Mouse (Mus musculus) ES-Bruce4 (cell line): ENCODE measurements around the gene Lrch1. TPM values are rescaled to one million over a fixed set of nuclear protein-coding genes. Genes with fewer than 3 reads are reported as not detected.

Source experiments
- H3K27ac ChIP-seq: 2 replicates; pipeline ENCODE4 v1.5.1; 2012; ENCODE audit warnings: low read length, inconsistent platforms; ENCODE audit not compliant: insufficient read depth
- H3K27me3 ChIP-seq: 2 replicates; pipeline ENCODE4 v1.6.1; 2012; ENCODE audit warnings: mild to moderate bottlenecking, low read length, inconsistent platforms; ENCODE audit not compliant: control insufficient read depth, poor library complexity, insufficient read depth, severe bottlenecking
- H3K36me3 ChIP-seq: 2 replicates; pipeline ENCODE4 v1.6.1; 2012; ENCODE audit warnings: inconsistent platforms, mild to moderate bottlenecking, low read length, moderate library complexity; ENCODE audit not compliant: control insufficient read depth, poor library complexity, insufficient read depth, severe bottlenecking
- H3K4me1 ChIP-seq: one replicate; pipeline ENCODE4 v1.8.1; 2011; ENCODE audit warnings: low read length; ENCODE audit not compliant: control insufficient read depth, insufficient read depth
- H3K4me3 ChIP-seq: 2 replicates; pipeline ENCODE4 v1.5.1; 2011; ENCODE audit warnings: low read depth, mild to moderate bottlenecking, low read length
- H3K9ac ChIP-seq: 2 replicates; pipeline ENCODE4 v1.6.1; 2012; ENCODE audit warnings: low read depth, mild to moderate bottlenecking, inconsistent platforms; ENCODE audit not compliant: poor library complexity, severe bottlenecking
- H3K9me3 ChIP-seq: replicated peaks from 2 replicates; pipeline ENCODE4 v1.6.1; 2012; ENCODE audit warnings: mild to moderate bottlenecking, low read length, inconsistent platforms; ENCODE audit not compliant: control insufficient read depth, poor library complexity, insufficient read depth, severe bottlenecking
- CTCF ChIP-seq: IDR thresholded peaks from one replicate; pipeline ENCODE4 v1.8.1; 2011; ENCODE audit warnings: low read depth, low read length
- EP300 ChIP-seq: IDR thresholded peaks from 2 replicates; pipeline ENCODE4 v1.6.1; 2011; ENCODE audit warnings: low read depth, low read length; ENCODE audit not compliant: insufficient read depth
- POLR2A ChIP-seq: IDR thresholded peaks from one replicate; pipeline ENCODE4 v1.8.1; 2011; ENCODE audit warnings: low read length; ENCODE audit not compliant: insufficient read depth
- polyA plus RNA-seq: library from polyadenylated mRNA; stranded (reverse); fragments of >200 nt; gene quantifications from 2 replicates; pipeline ENCODE4 v1.2.4, GENCODE M21; 2011; ENCODE audit warnings: low read depth; ENCODE audit not compliant: missing spikeins, insufficient read depth, insufficient read length

Gene Lrch1
- polyA plus RNA-seq, 1 experiment: 17.0 TPM

DNA sequence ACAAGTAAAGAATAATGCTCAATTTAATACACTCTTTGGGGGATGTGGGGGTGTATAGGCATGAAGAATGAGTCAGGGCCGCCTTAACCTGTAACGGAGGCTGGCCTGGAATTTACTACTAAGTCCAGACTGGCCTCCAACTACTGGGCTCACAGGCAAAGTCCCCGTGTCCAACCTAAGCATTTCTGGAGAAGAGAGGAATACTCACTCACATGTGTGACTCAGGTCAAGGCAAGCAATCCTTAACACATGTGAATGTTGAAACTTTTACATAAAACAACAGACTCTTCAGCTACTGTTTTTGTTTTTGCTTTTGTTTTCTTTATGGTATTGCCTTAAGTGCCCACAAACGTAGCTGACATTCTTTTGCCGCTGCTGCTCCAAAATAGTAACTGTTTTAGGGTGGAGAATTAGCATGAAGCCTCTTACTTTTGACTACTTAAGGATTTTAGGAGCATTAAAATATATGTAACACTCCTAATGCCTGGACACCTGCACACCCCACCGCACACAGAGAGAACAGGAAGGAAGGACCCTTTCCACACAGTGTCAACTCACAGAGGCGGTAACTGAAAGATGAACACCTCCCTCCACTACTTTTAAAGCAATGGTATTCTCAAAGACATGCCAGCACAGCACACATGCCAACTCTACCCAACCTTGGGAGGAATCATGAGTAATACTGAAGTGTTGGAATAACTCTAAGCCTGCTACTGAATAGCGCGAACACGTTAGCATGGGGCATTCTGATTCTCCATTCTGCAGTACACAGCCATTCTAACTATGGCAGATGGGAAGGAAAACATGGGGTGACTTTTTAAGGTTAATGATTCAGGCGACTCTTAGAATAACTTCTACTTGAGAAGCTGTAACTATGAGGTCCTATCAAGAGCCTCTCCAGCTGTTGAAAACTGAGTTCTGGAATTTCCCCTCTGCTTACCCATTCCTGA, 2.1 kb downstream of the Lrch1 start:
- H3K36me3 ChIP-seq: no peaks in the 10 kb centered on the region

DNA sequence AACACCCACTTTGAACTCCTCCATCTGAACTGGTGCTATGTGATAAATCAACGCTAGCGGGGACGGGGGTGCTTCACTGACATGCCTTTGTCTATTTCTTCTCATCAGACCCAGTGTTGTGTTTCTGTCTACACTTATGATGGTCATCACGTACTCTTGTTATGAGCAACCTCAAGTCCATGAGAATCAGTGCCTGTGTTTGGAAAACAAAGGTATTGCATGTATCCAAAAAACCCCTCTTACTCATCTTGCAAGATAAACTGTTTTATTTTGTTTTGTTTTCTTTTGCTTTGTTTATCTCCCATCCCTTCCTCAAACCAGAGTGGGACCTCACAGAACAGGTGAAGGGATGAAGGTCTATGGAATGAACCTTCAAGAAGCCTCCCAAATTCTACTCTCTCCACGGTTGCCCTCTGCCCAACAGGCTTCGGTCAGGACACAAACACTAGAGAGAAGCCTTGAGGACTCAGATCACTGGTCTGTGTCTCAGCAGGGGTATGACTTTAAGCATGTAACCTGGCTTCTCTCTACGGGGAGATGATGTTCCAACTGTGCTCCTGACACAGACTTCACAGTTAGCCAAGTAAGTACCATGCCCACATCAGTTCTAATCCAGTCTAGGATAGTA, 3.4 kb downstream of the Lrch1 start:
- no peaks in the 10 kb centered on the region for H3K9me3 ChIP-seq
- no peak overlapping the region for H3K4me3 ChIP-seq
- H3K27me3 ChIP-seq: no peaks in the 10 kb centered on the region
- no peaks in the 10 kb centered on the region for H3K36me3 ChIP-seq
- TF ChIP-seq CTCF (no peak), POLR2A (no peak), EP300 (no peak)
- H3K9ac ChIP-seq: no peak overlapping the region
- H3K27ac ChIP-seq: no peak overlapping the region
- H3K4me1 ChIP-seq: no peaks in the 10 kb centered on the region

More for the DNA sequence above, 2.1 kb downstream of the Lrch1 start:
- H3K9ac ChIP-seq: peak overlapping the region; percentile 71; the same call in 1 of the 2 replicates
- no peak overlapping the region for H3K4me3 ChIP-seq
- no peaks in the 10 kb centered on the region for H3K27me3 ChIP-seq
- TF ChIP-seq CTCF (no peak), EP300 (no peak), POLR2A (no peak)
- no peaks in the 10 kb centered on the region for H3K4me1 ChIP-seq
- H3K9me3 ChIP-seq: no peaks in the 10 kb centered on the region
- H3K27ac ChIP-seq: no peak overlapping the region

DNA sequence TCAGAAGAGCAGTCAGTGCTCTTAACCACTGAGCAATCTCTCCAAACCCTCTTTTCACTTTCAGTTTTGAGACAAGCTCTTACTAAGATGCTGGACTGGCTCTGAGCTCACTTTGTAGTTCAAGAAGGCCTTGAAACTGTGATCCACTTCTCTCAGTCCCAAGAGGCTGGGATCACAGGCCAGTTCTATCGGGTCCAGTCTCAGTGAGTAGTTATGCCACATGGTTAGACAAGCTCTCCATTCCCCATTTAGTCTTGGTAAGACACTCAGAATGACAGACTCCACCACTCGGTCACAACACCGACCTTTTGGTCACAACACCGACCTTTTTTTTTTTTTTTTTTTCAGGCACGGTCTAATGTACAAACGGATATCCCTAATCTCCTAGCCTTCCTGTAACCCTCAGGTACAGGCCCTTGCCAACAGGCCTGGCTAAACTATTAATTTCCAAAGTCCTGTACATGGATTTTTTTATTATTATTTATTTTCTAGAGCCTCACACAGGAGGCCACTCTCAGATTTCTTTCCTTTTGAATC, 4.0 kb downstream of the Lrch1 start:
- Histone ChIP-seq H3K4me3 (no peak overlapping the region), H3K4me1 (no peaks in the 10 kb centered on the region), H3K27me3 (no peaks in the 10 kb centered on the region), H3K9ac (no peak overlapping the region), H3K9me3 (no peaks in the 10 kb centered on the region), H3K27ac (no peak overlapping the region), H3K36me3 (no peaks in the 10 kb centered on the region)
- TF ChIP-seq POLR2A: no peak
- no peak for TF ChIP-seq CTCF
- no peak for TF ChIP-seq EP300

DNA sequence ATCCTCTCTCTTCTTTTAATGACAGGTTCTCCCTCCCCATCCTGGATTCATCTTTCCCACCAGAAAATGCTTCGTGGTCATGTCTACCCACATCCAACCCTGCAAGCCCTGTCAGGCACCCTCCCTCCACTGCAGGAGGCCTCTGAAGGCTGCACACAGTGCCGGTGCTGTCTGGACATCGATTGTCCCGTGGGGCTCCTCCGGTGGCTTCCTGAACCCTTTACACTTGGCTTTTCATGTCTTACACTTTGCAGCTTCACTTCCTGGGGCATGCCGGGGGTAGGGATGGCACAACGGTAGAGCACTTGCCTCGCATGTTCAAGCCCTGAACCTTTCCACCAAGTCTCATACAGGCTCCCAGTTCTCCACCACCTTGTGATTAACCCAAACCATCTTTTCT, 4.7 kb downstream of the Lrch1 start:
- Histone ChIP-seq H3K4me1 (no peaks in the 10 kb centered on the region), H3K9ac (no peak overlapping the region), H3K27me3 (no peaks in the 10 kb centered on the region), H3K27ac (no peak overlapping the region), H3K4me3 (no peak overlapping the region), H3K36me3 (no peaks in the 10 kb centered on the region), H3K9me3 (no peaks in the 10 kb centered on the region)
- TF ChIP-seq CTCF: no peak
- no peak for TF ChIP-seq EP300

DNA sequence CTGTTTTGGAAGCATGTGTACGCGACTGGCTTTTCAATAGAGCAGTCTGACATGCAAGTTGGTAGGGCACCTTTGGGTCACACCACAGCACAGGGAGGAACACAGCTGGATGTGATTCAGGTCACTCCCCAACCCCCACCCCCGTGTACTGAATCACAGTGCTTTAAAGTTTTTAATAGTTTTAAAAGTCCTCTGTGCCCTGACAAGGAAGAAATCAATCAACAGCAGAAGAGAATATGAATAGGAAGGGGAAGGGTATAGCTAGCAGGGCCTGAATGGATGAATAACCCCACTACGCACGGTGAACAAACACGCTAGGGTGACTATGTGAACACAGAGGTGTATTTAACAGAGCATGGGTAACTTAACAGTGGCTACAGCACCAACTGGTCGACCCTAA, 6.1 kb downstream of the Lrch1 start:
- Histone ChIP-seq H3K4me1 (no peaks in the 10 kb centered on the region), H3K4me3 (no peak overlapping the region), H3K27ac (no peak overlapping the region), H3K9ac (no peak overlapping the region), H3K36me3 (no peaks in the 10 kb centered on the region), H3K9me3 (no peaks in the 10 kb centered on the region), H3K27me3 (no peaks in the 10 kb centered on the region)
- TF ChIP-seq POLR2A (no peak), EP300 (no peak), CTCF (no peak)

DNA sequence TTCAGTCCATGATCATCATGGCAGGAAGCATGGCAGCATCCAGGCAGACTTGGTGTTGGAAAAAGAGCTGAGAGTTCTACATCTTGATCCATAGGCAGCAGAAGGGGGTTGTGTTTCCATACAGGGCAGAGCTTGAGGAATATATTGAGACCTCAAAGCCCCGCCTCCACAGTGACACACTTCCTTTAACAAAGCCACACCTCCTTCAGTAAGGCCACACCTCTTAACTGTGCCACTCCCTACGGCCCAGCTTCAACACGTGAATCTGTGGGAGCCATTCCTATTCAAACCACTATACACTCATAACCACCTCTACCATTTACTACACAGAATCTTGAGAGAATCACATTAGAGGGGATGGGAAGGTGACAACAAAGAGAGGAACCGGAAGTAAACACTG, 6.9 kb downstream of the Lrch1 start:
- H3K9ac ChIP-seq: no peak overlapping the region
- H3K27ac ChIP-seq: no peak overlapping the region
- no peaks in the 10 kb centered on the region for H3K9me3 ChIP-seq
- H3K4me1 ChIP-seq: no peaks in the 10 kb centered on the region
- no peaks in the 10 kb centered on the region for H3K27me3 ChIP-seq
- TF ChIP-seq EP300: no peak
- H3K4me3 ChIP-seq: no peak overlapping the region
- H3K36me3 ChIP-seq: no peaks in the 10 kb centered on the region
